Mouse (Mus musculus) forebrain, embryonic 13.5 days (tissue): Measurements from ENCODE around the gene Gadl1. TPM values are rescaled to one million over a fixed set of nuclear protein-coding genes. Genes with fewer than 3 reads are reported as not detected.

Experiments used
- ATAC-seq: fragments of 200-750 bp; cut with Nextera tagmentation; 2 replicates; pipeline ENCODE4 v1.8.0; 2017
- H3K27ac ChIP-seq: fragments of 300-500 bp; sonication (generic); 2 replicates; pipeline ENCODE4 v1.5.1; 2015; ENCODE audit warnings: inconsistent platforms, mild to moderate bottlenecking, moderate library complexity
- H3K27me3 ChIP-seq: fragments of 300-500 bp; sonication (generic); 2 replicates; pipeline ENCODE4 v1.6.1; 2015; ENCODE audit warnings: mild to moderate bottlenecking, inconsistent platforms
- H3K36me3 ChIP-seq: fragments of 300-500 bp; sonication (generic); 2 replicates; pipeline ENCODE4 v1.6.1; 2015; ENCODE audit warnings: mild to moderate bottlenecking, inconsistent platforms; ENCODE audit not compliant: poor library complexity, severe bottlenecking
- H3K4me1 ChIP-seq: fragments of 300-500 bp; sonication (generic); 2 replicates; pipeline ENCODE4 v1.6.1; 2015; ENCODE audit warnings: inconsistent platforms
- H3K4me2 ChIP-seq: fragments of 300-500 bp; sonication (generic); 2 replicates; pipeline ENCODE4 v1.6.1; 2015; ENCODE audit warnings: inconsistent platforms, mild to moderate bottlenecking, moderate library complexity
- H3K4me3 ChIP-seq: fragments of 300-500 bp; sonication (generic); 2 replicates; pipeline ENCODE4 v1.5.1; 2015; ENCODE audit warnings: mild to moderate bottlenecking, inconsistent platforms
- H3K9ac ChIP-seq: fragments of 300-500 bp; sonication (generic); 2 replicates; pipeline ENCODE4 v1.6.1; 2015; ENCODE audit warnings: mild to moderate bottlenecking, inconsistent platforms
- H3K9me3 ChIP-seq: fragments of 300-500 bp; sonication (generic); replicated peaks from 2 replicates; pipeline ENCODE4 v1.6.1; 2016; ENCODE audit warnings: inconsistent platforms
- WGBS: fragments of 180-500 bp; shearing (Covaris S2); methylation state at CpG from one replicate; pipeline ENCODE4 v1.1.7; 2015; 5-methylcytosine and 5-hydroxymethylcytosine counted together
- polyA plus RNA-seq: library from polyadenylated mRNA; unstranded; fragments of >200 nt; fragmentation: Nextera tagmentation; extraction: Ambion mirVana; gene quantifications from 2 replicates; pipeline ENCODE4 v1.2.1, GENCODE M21; 2015

Gadl1 gene
- polyA plus RNA-seq, 1 experiment from 2014 or later: 0.30 TPM

DNA sequence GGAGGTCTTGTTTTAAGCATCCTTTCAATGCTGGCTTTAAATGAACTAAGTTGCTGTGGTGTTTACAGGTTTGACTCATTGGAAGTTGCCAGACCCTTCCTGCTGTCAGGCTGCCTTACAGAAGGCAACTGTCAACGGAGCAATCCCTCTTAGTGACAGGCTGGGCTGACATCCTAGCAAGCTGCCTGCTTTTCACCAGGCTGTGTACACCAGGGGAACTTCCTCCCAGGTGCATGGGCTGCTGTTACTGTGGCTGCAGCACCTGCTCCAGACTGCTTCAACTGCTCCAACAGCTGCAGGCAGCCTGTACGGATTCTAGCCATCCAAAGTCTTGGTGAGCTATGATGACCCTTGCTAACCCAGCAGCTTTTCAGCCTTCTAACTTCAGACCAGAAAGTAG, 167.7 kb downstream of the Gadl1 start:
- no peak overlapping the region for H3K4me3 ChIP-seq
- H3K27me3 ChIP-seq: no peaks in the 10 kb centered on the region
- no peak overlapping the region for H3K27ac ChIP-seq
- peak; percentile 71; the same call in 1 of the 2 replicates for ATAC-seq
- no peaks in the 10 kb centered on the region for H3K36me3 ChIP-seq
- H3K9ac ChIP-seq: no peak overlapping the region
- H3K9me3 ChIP-seq: no peaks in the 10 kb centered on the region
- no peaks in the 10 kb centered on the region for H3K4me1 ChIP-seq
- 79% methylated on average over 2 of the region's 2 CpGs for WGBS
- no peak overlapping the region for H3K4me2 ChIP-seq

DNA sequence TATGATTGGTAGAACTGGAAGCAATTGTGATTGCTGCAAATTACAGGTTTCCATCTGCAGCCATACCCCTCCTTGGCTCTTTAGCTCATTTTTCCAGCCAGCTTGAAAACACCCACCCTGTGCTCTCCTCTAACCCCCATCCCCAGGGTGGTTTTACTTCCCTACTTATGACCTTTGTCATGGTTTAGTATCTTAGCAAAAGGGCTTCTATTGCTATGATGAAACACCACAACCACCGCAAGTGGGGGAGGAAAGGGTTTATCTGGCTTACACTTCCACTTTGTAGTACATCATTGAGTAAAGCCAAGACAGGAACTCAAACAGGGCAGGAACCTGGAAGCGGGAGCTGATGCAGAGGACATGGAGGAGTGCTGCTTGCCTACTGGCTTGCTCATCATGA, 168.2 kb downstream of the Gadl1 start:
- no peak overlapping the region for H3K4me2 ChIP-seq
- no peaks in the 10 kb centered on the region for H3K27me3 ChIP-seq
- H3K9me3 ChIP-seq: no peaks in the 10 kb centered on the region
- no peaks in the 10 kb centered on the region for H3K4me1 ChIP-seq
- no peaks in the 10 kb centered on the region for H3K36me3 ChIP-seq
- H3K9ac ChIP-seq: no peak overlapping the region
- H3K4me3 ChIP-seq: no peak overlapping the region
- H3K27ac ChIP-seq: no peak overlapping the region
- ATAC-seq: no peak
- WGBS: 94% methylated on average over 2 of the region's 2 CpGs

DNA sequence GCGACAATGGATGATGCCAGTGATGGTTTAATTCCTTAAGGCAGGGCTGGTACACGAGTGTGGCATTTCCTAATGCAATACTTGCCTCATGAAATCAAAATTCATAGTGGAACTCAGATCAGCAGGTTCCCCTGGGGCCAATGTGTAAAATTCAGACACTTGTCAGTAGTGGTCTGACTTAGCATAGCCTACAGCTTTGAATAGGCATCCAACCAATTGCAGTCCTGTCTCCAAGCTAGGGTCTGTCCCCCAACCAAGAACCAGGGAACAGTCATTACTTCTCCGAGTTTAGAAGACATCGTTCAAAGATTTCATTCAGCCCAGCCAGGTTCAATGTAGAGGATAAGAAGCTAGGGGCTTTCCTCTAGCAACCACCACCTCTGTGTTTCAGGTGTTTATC, 172.5 kb downstream of the Gadl1 start:
- H3K36me3 ChIP-seq: no peaks in the 10 kb centered on the region
- ATAC-seq: no peak
- H3K27me3 ChIP-seq: no peaks in the 10 kb centered on the region
- H3K4me2 ChIP-seq: no peak overlapping the region
- no peak overlapping the region for H3K4me3 ChIP-seq
- H3K9me3 ChIP-seq: no peaks in the 10 kb centered on the region
- H3K27ac ChIP-seq: no peak overlapping the region
- H3K4me1 ChIP-seq: peaks cover 6% of the 10 kb centered on the region; the same call in 1 of the 2 replicates
- H3K9ac ChIP-seq: no peak overlapping the region
- WGBS: 88% methylated on average over 4 of the region's 4 CpGs

DNA sequence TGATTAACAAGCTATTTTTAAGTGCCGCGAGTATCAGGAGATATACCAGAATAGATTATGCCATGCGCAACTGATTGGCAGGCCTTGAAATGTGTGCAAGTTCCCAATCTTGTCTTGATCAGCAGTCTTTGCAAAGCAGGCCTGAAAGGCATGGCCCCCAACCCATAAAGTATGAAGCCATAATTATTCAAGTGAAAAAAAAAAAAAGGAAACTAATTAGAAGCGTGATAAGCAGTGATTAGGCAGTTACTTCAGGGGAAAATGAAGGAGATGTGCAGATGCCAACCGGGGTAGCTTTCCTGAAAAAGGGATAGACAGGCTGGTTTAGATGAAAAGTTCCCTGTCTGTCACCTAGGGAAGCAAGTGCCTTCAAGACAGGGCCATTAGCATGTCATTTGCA, 174.0 kb downstream of the Gadl1 start:
- WGBS: 68% methylated on average over 5 of the region's 5 CpGs
- no peak overlapping the region for H3K9ac ChIP-seq
- peak; percentile 33; the same call in 1 of the 2 replicates for ATAC-seq
- no peak overlapping the region for H3K4me2 ChIP-seq
- H3K27me3 ChIP-seq: no peaks in the 10 kb centered on the region
- no peak overlapping the region for H3K27ac ChIP-seq
- peaks cover 6% of the 10 kb centered on the region; the same call in 1 of the 2 replicates for H3K4me1 ChIP-seq
- no peaks in the 10 kb centered on the region for H3K36me3 ChIP-seq
- H3K4me3 ChIP-seq: no peak overlapping the region
- no peaks in the 10 kb centered on the region for H3K9me3 ChIP-seq

DNA sequence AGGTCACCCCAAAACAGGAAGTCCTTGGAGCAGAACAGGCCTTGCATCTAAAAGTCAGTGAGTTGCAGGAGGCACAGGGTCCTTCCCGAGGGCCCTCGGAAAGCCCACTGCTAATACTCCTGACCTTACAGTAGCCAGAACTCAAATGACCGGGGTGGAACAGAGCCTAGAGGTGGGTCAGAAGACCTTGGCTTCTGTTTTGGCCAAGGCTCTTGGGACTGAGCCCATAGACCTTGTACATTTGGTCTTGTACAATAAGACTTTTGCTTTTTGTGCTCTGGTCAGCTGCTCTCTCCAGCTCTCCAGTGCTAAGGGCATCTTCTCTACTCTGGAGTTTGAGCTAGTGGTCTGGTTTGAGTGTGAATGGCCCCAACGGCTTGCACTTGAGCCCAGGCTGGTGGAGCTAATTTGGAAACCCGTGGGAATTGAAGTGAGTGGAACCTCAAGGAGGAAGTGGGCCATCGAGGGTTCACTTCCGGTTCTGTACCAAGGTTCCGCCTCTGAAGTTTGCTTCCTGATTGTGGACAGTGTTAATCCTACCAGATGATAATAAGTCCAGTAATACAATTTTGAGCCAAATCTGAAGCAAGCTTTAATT, 174.6 kb downstream of the Gadl1 start:
- 91% methylated on average over 8 of the region's 8 CpGs for WGBS
- ATAC-seq: no peak

DNA sequence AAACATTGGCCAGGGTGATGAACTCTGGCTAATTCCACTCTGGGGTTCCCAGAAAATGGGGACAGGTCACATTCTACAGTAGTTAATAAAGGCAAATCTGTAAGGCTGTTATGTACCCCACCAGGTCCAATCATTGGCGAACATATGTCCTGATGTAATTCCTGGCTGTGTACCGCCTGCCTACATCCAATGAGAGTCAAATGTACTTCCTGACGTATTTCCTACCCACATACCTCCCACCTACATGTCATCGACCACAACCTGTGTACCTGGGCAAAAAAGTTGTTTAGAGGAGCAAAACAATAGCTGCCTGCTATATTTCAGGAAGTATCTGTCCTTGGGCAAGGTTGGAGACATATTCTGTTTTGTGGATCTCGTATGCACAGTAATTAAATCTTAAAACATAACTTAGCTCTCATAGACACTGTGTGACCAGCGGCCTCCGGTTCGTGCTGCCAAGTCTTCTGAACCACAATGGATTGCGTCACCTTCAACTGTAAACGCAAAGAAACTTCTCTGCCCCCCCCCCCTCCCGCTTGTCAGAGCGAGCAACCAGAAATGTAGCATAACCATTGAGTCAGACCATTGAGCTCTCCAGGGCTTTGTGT, 175.2 kb downstream of the Gadl1 start:
- peaks cover 6% of the 10 kb centered on the region; the same call in 1 of the 2 replicates for H3K4me1 ChIP-seq
- 87% methylated on average over 12 of the region's 12 CpGs for WGBS
- H3K27ac ChIP-seq: no peak overlapping the region
- no peaks in the 10 kb centered on the region for H3K27me3 ChIP-seq
- no peak overlapping the region for H3K9ac ChIP-seq
- ATAC-seq: no peak
- no peaks in the 10 kb centered on the region for H3K9me3 ChIP-seq
- no peak overlapping the region for H3K4me2 ChIP-seq
- H3K4me3 ChIP-seq: no peak overlapping the region
- no peaks in the 10 kb centered on the region for H3K36me3 ChIP-seq

More for the DNA sequence above, 174.6 kb downstream of the Gadl1 start:
- Histone ChIP-seq H3K27ac (no peak overlapping the region), H3K4me3 (no peak overlapping the region), H3K4me2 (no peak overlapping the region), H3K9me3 (no peaks in the 10 kb centered on the region), H3K36me3 (no peaks in the 10 kb centered on the region), H3K4me1 (peaks cover 6% of the 10 kb centered on the region; the same call in 1 of the 2 replicates), H3K9ac (no peak overlapping the region), H3K27me3 (no peaks in the 10 kb centered on the region)

DNA sequence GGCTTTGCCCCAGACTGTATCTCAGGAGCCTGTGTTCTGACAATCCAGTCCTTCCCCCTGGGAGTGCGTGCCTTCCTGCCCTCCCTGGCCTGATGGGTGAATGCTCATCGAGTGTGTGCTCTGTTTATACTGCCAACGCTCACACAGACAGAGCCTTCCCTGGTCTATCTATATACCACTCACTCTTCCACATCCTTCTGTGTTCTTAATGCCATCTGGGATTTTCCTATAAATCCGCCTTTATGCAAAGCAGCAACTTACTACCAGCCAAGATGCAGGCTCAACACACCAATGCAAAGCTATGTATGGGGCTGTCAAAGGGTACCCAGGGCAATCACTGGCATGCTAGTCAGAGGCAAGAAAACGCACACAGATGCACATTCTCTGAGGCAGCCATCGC, 176.7 kb downstream of the Gadl1 start:
- WGBS: 88% methylated on average over 6 of the region's 6 CpGs
- ATAC-seq: no peak
- Histone ChIP-seq H3K4me1 (peaks cover 6% of the 10 kb centered on the region; the same call in 1 of the 2 replicates), H3K9me3 (no peaks in the 10 kb centered on the region), H3K4me3 (no peak overlapping the region), H3K4me2 (no peak overlapping the region), H3K27ac (no peak overlapping the region), H3K27me3 (no peaks in the 10 kb centered on the region), H3K9ac (no peak overlapping the region), H3K36me3 (no peaks in the 10 kb centered on the region)

DNA sequence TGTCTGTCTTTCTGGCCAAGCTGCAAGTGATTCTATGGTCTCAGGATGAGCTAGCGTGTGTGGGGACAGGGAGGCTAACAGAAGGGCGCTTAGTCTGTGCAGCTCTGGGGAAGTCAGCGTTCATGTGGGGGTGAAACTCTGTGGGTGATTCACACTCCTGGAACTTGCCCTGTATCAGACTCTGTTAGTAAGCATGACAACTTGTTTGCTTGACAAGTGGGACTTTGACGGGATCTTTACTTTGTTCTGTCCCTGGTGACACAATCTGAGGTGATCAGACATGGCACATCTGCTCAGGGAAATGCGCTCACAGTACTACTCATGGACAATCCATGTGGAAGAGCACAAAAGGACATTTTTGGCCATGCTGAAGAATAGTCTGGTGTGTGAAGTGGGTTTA, 178.0 kb downstream of the Gadl1 start:
- Histone ChIP-seq H3K27ac (no peak overlapping the region), H3K9ac (no peak overlapping the region), H3K4me1 (peaks cover 6% of the 10 kb centered on the region; the same call in 1 of the 2 replicates), H3K4me3 (no peak overlapping the region), H3K9me3 (no peaks in the 10 kb centered on the region), H3K27me3 (no peaks in the 10 kb centered on the region), H3K4me2 (no peak overlapping the region), H3K36me3 (no peaks in the 10 kb centered on the region)
- ATAC-seq: no peak
- 94% methylated on average over 5 of the region's 5 CpGs for WGBS

DNA sequence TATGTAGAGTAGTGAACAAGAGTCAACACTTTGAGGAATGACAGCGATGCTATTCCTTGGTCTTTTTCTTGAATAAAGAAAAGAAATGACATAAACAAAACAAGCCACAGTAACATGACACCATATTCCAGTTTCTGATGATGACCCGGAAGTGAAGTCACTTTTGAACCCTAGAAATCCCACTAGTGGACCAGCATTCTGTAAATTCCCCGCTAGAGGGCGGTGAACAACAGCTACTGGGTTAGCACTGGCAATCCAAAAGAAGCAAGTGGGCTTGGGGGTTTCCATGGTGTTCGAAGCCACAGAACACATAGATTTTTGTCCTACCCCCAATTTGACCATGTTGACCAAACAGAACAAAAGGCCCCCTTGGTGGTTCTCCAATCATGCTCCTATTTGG, 178.6 kb downstream of the Gadl1 start:
- H3K4me3 ChIP-seq: no peak overlapping the region
- H3K4me2 ChIP-seq: no peak overlapping the region
- ATAC-seq: no peak
- WGBS: 32% methylated on average over 5 of the region's 5 CpGs
- H3K27ac ChIP-seq: no peak overlapping the region
- peaks cover 6% of the 10 kb centered on the region; the same call in 1 of the 2 replicates for H3K4me1 ChIP-seq
- no peaks in the 10 kb centered on the region for H3K36me3 ChIP-seq
- H3K9ac ChIP-seq: no peak overlapping the region
- no peaks in the 10 kb centered on the region for H3K9me3 ChIP-seq
- H3K27me3 ChIP-seq: no peaks in the 10 kb centered on the region

DNA sequence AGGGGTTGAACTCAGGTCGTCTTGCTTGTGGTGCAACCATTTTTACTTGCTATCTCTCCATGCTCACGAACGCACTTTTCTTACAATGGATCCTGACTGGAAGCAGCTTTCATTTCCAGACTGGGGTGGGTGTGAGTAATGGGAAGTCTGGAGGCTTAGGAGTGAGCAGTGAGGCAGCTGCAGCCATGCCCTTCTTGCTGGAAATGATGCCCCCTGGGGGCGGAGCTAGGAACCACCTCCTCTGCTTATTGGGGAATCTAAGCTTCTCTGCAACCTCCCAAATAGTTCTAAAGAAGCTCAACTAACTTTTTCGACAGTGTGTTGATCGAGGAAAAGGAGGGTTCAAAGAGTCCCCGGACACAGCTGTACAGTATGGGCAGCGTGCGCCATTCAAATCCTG, 179.7 kb downstream of the Gadl1 start:
- WGBS: 77% methylated on average over 9 of the region's 9 CpGs
- Histone ChIP-seq H3K9ac (no peak overlapping the region), H3K4me3 (no peak overlapping the region), H3K27me3 (no peaks in the 10 kb centered on the region), H3K36me3 (no peaks in the 10 kb centered on the region), H3K4me2 (no peak overlapping the region), H3K4me1 (no peaks in the 10 kb centered on the region; the same call in 1 of the 2 replicates), H3K9me3 (no peaks in the 10 kb centered on the region), H3K27ac (no peak overlapping the region)
- no peak for ATAC-seq

DNA sequence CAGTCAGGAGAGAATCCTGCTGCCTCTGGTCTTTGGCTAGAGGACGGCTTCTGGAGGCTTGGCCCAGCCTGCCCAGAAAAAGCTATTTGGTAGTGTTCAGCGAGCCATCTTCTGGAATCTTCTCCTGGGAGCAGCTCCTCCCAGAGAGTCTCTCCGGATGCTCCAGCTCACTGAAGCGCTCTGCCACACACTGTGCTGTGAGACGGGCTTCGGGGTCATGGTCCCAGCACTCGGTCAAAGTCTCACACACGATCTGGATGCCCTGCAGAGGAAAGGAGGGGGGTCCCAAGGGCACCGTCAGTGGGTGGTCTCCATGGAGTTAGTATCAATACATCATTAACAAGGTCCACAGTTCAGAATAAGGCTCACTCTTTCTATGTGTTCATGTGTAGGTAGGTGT, 181.0 kb downstream of the Gadl1 start:
- Histone ChIP-seq H3K36me3 (no peaks in the 10 kb centered on the region), H3K9ac (no peak overlapping the region), H3K4me1 (no peaks in the 10 kb centered on the region), H3K4me2 (no peak overlapping the region), H3K27me3 (no peaks in the 10 kb centered on the region), H3K27ac (no peak overlapping the region), H3K4me3 (no peak overlapping the region), H3K9me3 (no peaks in the 10 kb centered on the region)
- WGBS: 94% methylated on average over 9 of the region's 9 CpGs
- no peak for ATAC-seq

DNA sequence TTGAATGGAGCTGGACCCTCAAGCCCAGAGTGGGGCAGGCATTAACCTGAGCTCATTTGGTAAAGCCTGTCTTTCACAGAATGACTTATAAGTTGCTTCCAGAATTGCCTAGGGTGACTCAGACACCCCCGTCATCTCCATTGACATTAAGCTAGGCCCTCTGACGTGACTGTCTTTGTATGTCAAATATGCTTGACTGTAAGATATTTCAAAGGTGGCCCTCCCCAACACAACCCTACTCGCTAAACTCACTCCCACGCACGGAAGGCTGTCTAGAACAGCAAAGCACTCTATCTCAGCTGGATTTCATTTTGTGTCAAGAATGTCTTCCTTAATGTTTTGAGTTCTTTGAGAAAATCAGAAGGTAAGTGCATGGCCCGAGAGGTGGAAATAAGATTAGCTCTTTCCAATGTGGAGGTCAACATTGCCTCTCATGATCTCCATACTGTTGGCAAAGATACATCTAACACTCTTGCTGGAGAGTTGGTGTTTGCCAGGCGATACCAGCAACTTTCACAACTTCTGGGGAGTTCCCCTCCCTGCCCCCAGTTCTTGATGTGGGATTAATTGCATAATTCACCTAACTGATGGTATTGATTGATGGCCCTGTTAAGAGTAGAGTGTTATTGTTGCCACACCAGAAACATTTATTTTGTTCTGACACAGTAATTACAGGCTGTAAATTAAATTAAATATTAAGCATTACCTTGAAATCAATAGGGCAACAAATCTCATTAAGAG, 182.0 kb downstream of the Gadl1 start:
- no peak overlapping the region for H3K27ac ChIP-seq
- no peak overlapping the region for H3K9ac ChIP-seq
- 94% methylated on average over 7 of the region's 7 CpGs for WGBS
- no peak overlapping the region for H3K4me2 ChIP-seq
- ATAC-seq: no peak
- no peaks in the 10 kb centered on the region for H3K36me3 ChIP-seq
- H3K4me3 ChIP-seq: no peak overlapping the region
- H3K4me1 ChIP-seq: no peaks in the 10 kb centered on the region
- no peaks in the 10 kb centered on the region for H3K9me3 ChIP-seq
- H3K27me3 ChIP-seq: no peaks in the 10 kb centered on the region
